In genomic region chr4:64451442-64451841, GRCm38 (mm10) we compare ENCODE assay signal across 26 mouse cellular contexts.
A peak's percentile ranks its signal among the peaks of the same experiment; 100 is the strongest.
DNase-seq lines count a peak whose midpoint lies in the region; ATAC-seq and TF ChIP-seq lines count a peak whose summit lies in the region.
"Had no signal": no experiment of that assay in that cellular context is flagged by ENCODE, and none has a peak within 500 bp of the region (broad histone marks: within the 10 kb centered on the region; RNA-seq: fewer than 3 reads in every experiment).

No protein-coding gene starts in this region.

- H3K36me3 ChIP-seq in forebrain, postnatal 0 days (ENCODE audit: insufficient read depth) = no peaks in the 10 kb centered on the region
- H3K36me3 ChIP-seq in forebrain, embryonic 10.5 days (replicated peaks) = no peaks in the 10 kb centered on the region
- H3K36me3 ChIP-seq in CH12.LX (replicated peaks in 1 of 2; ENCODE audit: control insufficient read depth in 1 of 2, insufficient read depth in 1 of 2, low read length in 1 of 2) = no peaks in the 10 kb centered on the region
- H3K36me3 ChIP-seq in midbrain, embryonic 16.5 days (ENCODE audit: control insufficient read depth, insufficient read depth, low read length) = no peaks in the 10 kb centered on the region
- H3K36me3 ChIP-seq: limb, embryonic 15.5 days; liver, embryonic 15.5 days; neural tube, embryonic 12.5 days; stomach, embryonic 15.5 days had no signal

- no peak for TF ChIP-seq EP300 in CH12.LX (IDR thresholded peaks at IDR 0.05; ENCODE audit: low read length)

- in situ Hi-C loops in CH12.LX (cut with MboI; ENCODE audit: low pct_ligation_motif_present, low pct_unique_long_range_greater_than_20kb, low sequenced_read_pairs) = no loop called here

- no peak overlapping the region for H3K4me2 ChIP-seq in forebrain, postnatal 0 days (ENCODE audit: low read depth)
- peak overlapping the region; percentile 45; the same call in 1 of the 2 replicates for H3K4me2 ChIP-seq in CH12.LX (ENCODE audit: insufficient read depth, low read depth, poor library complexity, severe bottlenecking)
- H3K4me2 ChIP-seq in midbrain, embryonic 16.5 days (ENCODE audit: low read length) = no peak overlapping the region
- H3K4me2 ChIP-seq: heart, embryonic 11.5 days; limb, embryonic 15.5 days; liver, embryonic 15.5 days; neural tube, embryonic 12.5 days; stomach, embryonic 15.5 days had no signal

- H3K4me1 ChIP-seq in forebrain, postnatal 0 days (ENCODE audit: insufficient read depth) = no peaks in the 10 kb centered on the region
- no peaks in the 10 kb centered on the region for H3K4me1 ChIP-seq in forebrain, embryonic 10.5 days
- H3K4me1 ChIP-seq in CH12.LX (ENCODE audit: control insufficient read depth in 1 of 2, insufficient read depth in 2 of 2) = peaks cover 0 to 14% of the 10 kb centered on the region in 2 experiments; a peak in 2 of 4 replicates
- no peaks in the 10 kb centered on the region for H3K4me1 ChIP-seq in embryonic fibroblast, embryonic 13.5 days (ENCODE audit: control insufficient read depth, insufficient read depth, low read length)
- H3K4me1 ChIP-seq in midbrain, embryonic 16.5 days (ENCODE audit: control insufficient read depth, insufficient read depth, low read length) = no peaks in the 10 kb centered on the region
- H3K4me1 ChIP-seq: limb, embryonic 15.5 days; liver, embryonic 15.5 days; neural tube, embryonic 12.5 days; stomach, embryonic 15.5 days had no signal

- peak; percentile 79 for ATAC-seq in forebrain, postnatal 0 days
- peak; percentile 58; the same call in 1 of the 2 replicates for ATAC-seq in midbrain, embryonic 16.5 days
- no peak for ATAC-seq in CD4-positive, CD25-positive, alpha-beta regulatory T cell, adult 4 months
- ATAC-seq: inflammation-experienced regulatory T-cells, adult 6 months had no signal

- no peak for DNase-seq in forebrain, postnatal 0 days
- no peak for DNase-seq in forebrain, embryonic 10.5 days (ENCODE audit: extremely low spot score, low spot score)
- DNase-seq in CH12.LX (ENCODE audit: extremely low read depth) = peak; percentile 52
- DNase-seq in cerebellum, adult 9-10 months = no peak
- DNase-seq: adrenal gland, adult 8-10 months; B cell, adult 2 months; cerebellum, postnatal 10 days; gastrocnemius, adult 2 months; heart, postnatal 10 days; kidney, adult 2 months; kidney, postnatal 14 days; layer of hippocampus, postnatal 36 days; right cerebral cortex, postnatal 14 days; thymus, adult 18-20 months; thymus, postnatal 4 days had no signal

- TF ChIP-seq CTCF in forebrain, postnatal 0 days (IDR thresholded peaks at IDR 0.05; ENCODE audit: low read depth) = no peak
- no peak for TF ChIP-seq CTCF in CH12.LX (conservative IDR thresholded peaks at IDR 0.05 in 1 of 2, IDR thresholded peaks at IDR 0.05 in 1 of 2; ENCODE audit: low read depth in 2 of 2, low read length in 2 of 2)
- no peak for TF ChIP-seq CTCF in embryonic fibroblast, embryonic 13.5 days (IDR thresholded peaks at IDR 0.05; ENCODE audit: borderline replicate concordance, insufficient read depth, low read length)

- H3K79me2 ChIP-seq in CH12.LX (replicated peaks; ENCODE audit: control insufficient read depth, extremely low read depth, insufficient read depth, poor library complexity, severe bottlenecking) = no peaks in the 10 kb centered on the region

- TF ChIP-seq POLR2A in CH12.LX (IDR thresholded peaks at IDR 0.05; ENCODE audit: low read depth, low read length) = no peak
- TF ChIP-seq POLR2A in embryonic fibroblast, embryonic 13.5 days (IDR thresholded peaks at IDR 0.05; ENCODE audit: low read depth, low read length) = no peak

- peak overlapping the region; percentile 4; the same call in 1 of the 2 replicates for H3K27ac ChIP-seq in forebrain, postnatal 0 days (ENCODE audit: low read depth, low read length)
- no peak overlapping the region for H3K27ac ChIP-seq in forebrain, embryonic 10.5 days
- no peak overlapping the region for H3K27ac ChIP-seq in CH12.LX (ENCODE audit: insufficient read depth, low read depth)
- peak overlapping the region; percentile 34; the same call in 1 of the 2 replicates for H3K27ac ChIP-seq in embryonic fibroblast, embryonic 13.5 days (ENCODE audit: insufficient read depth, low read length)
- H3K27ac ChIP-seq in midbrain, embryonic 16.5 days (ENCODE audit: low read length) = no peak overlapping the region
- H3K27ac ChIP-seq: gastrocnemius, adult 2 months; layer of hippocampus, adult 2 months; limb, embryonic 15.5 days; liver, embryonic 15.5 days; macrophage; neural tube, embryonic 12.5 days; stomach, embryonic 15.5 days had no signal

- dilution Hi-C loops in CH12.LX (cut with MboI; ENCODE audit: extremely low pct_ligation_motif_present, extremely low pct_unique_long_range_greater_than_20kb, low sequenced_read_pairs) = no loop called here

- no peaks in the 10 kb centered on the region for H3K27me3 ChIP-seq in forebrain, postnatal 0 days (ENCODE audit: insufficient read depth, low read length)
- H3K27me3 ChIP-seq in forebrain, embryonic 10.5 days (ENCODE audit: poor library complexity, severe bottlenecking) = no peaks in the 10 kb centered on the region
- H3K27me3 ChIP-seq in CH12.LX (replicated peaks) = no peaks in the 10 kb centered on the region
- no peaks in the 10 kb centered on the region for H3K27me3 ChIP-seq in midbrain, embryonic 16.5 days (ENCODE audit: control insufficient read depth, insufficient read depth, low read depth, low read length)
- H3K27me3 ChIP-seq: limb, embryonic 15.5 days; liver, embryonic 15.5 days; neural tube, embryonic 12.5 days; stomach, embryonic 15.5 days had no signal

- H3K4me3 ChIP-seq in forebrain, postnatal 0 days (ENCODE audit: low read depth, low read length) = no peak overlapping the region
- H3K4me3 ChIP-seq in forebrain, embryonic 10.5 days = no peak overlapping the region
- no peak overlapping the region for H3K4me3 ChIP-seq in CH12.LX (replicated peaks in 1 of 3; ENCODE audit: low read depth in 2 of 3, low read length in 2 of 3, poor library complexity in 1 of 3)
- H3K4me3 ChIP-seq in embryonic fibroblast, embryonic 13.5 days (ENCODE audit: insufficient read depth, low read length) = no peak overlapping the region
- no peak overlapping the region for H3K4me3 ChIP-seq in midbrain, embryonic 16.5 days (ENCODE audit: low read depth, low read length)
- H3K4me3 ChIP-seq: gastrocnemius, adult 2 months; layer of hippocampus, adult 2 months; limb, embryonic 15.5 days; liver, embryonic 15.5 days; neural tube, embryonic 12.5 days; stomach, embryonic 15.5 days had no signal

- WGBS in forebrain, postnatal 0 days = 28% methylated on average over 1 of the region's 1 CpGs
- 81% methylated on average over 1 of the region's 1 CpGs for WGBS in forebrain, embryonic 10.5 days
- WGBS in midbrain, embryonic 16.5 days = 50% methylated on average over 1 of the region's 1 CpGs

- no peak for TF ChIP-seq RAD21 in CH12.LX (IDR thresholded peaks at IDR 0.05; ENCODE audit: low read depth, low read length)

- no peaks in the 10 kb centered on the region for H3K9me3 ChIP-seq in forebrain, postnatal 0 days (ENCODE audit: low read length)
- no peaks in the 10 kb centered on the region for H3K9me3 ChIP-seq in forebrain, embryonic 10.5 days
- H3K9me3 ChIP-seq in CH12.LX (replicated peaks; ENCODE audit: low read length) = no peaks in the 10 kb centered on the region
- H3K9me3 ChIP-seq in midbrain, embryonic 16.5 days (replicated peaks; ENCODE audit: control insufficient read depth, low read length, poor library complexity, severe bottlenecking) = no peaks in the 10 kb centered on the region
- H3K9me3 ChIP-seq: limb, embryonic 15.5 days; liver, embryonic 15.5 days; neural tube, embryonic 12.5 days; stomach, embryonic 15.5 days had no signal

- no peak overlapping the region for H3K9ac ChIP-seq in forebrain, postnatal 0 days
- H3K9ac ChIP-seq in CH12.LX (ENCODE audit: insufficient read depth, low read depth) = no peak overlapping the region
- H3K9ac ChIP-seq in midbrain, embryonic 16.5 days (ENCODE audit: low read depth, low read length) = no peak overlapping the region
- H3K9ac ChIP-seq: limb, embryonic 15.5 days; liver, embryonic 15.5 days; neural tube, embryonic 12.5 days; stomach, embryonic 15.5 days had no signal

TF ChIP-seq in CH12.LX, 34 proteins besides CTCF, POLR2A, EP300 and RAD21:
- TF ChIP-seq RCOR1 (conservative IDR thresholded peaks at IDR 0.05; ENCODE audit: low read depth, low read length) = no peak
- no peak for TF ChIP-seq NELFE (IDR thresholded peaks at IDR 0.05; ENCODE audit: low read depth, low read length)
- peak; percentile 32; the same call in 1 of the 2 replicates for TF ChIP-seq MEF2A (IDR thresholded peaks at IDR 0.05; ENCODE audit: borderline replicate concordance, low read depth, low read length)
- no peak for TF ChIP-seq ZNF384 (IDR thresholded peaks at IDR 0.05; ENCODE audit: low read depth, low read length)
TF ChIP-seq in CH12.LX: peak in this region for 1.

Comparison
In these comparisons a context has a peak if more than half of its experiments do, and no peak if none do; other contexts are left out.
1. H3K27ac ChIP-seq: peak in forebrain, postnatal 0 days (single experiment) and embryonic fibroblast, embryonic 13.5 days (single experiment); none in forebrain, embryonic 10.5 days (single experiment), CH12.LX (single experiment) and midbrain, embryonic 16.5 days (single experiment).